Mouse (Mus musculus) lung, postnatal 14 days (tissue): Measurements from ENCODE around the gene Tmem269.

Experiments
- DNase-seq: peaks from one replicate; pipeline ENCODE4 v3.0.0; 2021

Gene Tmem269

DNA sequence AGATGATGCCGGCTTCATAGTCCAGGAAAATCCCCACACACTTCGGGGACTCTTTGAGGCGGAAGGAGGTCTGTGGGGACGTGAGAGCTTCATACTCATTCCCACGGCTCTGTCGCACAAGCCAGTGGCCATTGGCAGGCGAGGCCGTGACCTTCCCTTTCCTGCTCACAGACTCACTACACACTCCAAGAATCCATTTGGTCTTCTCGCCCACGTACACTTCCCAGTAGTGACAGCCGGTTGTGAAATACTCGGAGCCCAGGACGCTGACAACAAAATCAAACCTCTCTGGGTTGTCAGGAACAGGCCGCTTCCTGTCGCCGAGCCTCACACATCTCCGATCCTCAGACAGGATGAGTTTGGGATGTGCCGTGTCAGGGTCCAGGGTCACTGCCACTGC, 39.7 kb downstream of the Tmem269 start:
- peak; percentile 10 for DNase-seq

DNA sequence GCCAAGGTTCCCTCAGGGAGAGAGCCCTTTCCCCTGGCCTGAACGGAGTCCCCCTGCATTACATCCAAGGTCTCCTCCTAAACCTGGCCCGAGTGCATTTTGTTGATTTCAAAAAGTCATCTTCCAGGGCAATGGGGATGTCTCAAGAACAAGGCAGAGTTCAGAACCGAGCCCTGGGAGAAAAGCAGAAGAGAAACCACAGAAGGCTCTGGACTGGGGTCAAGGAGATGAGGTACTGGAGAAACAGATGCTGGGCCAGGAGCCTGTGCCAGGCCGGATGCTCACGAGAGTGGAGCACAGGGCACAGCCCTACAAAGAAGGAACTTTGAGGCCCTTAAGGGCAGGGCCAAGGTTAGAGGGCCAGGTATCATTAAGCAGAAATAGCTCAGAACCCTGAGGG, 40.3 kb downstream of the Tmem269 start:
- DNase-seq, result no peak

DNA sequence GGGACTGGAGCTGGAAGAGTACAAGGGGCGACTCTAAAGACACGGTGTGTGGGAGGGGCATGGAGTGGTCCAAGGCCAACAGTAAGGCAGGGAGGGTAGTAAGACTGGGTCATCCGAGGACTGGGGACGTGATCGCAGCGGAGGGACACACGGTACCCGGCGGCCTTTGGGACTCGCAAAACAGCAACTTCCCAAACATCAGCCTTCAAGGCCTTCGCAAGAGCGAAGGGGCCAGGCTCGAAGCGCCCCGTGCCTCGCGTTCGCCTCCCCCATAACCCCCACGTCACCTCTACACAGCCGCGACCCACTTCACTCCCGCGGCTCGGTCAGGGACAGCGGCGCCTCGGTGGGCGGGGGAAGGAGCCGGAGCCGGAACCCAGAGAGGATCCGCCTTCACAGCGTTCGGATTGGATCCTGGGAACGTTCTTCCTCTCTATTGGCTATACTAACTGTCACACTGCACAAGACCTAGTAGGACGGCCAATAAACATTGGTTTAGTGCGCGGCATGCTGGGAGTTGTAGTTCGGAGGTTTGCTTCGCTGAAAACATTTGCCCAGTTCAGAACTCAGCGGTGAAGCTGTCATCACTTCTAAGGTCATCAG, 44.1 kb downstream of the Tmem269 start, which contains the start of gene Zfp691:
Gene Zfp691, minus strand, starts transcription at position 345 of the 603 bp plus-strand sequence.
- peak; percentile 92 for DNase-seq

DNA sequence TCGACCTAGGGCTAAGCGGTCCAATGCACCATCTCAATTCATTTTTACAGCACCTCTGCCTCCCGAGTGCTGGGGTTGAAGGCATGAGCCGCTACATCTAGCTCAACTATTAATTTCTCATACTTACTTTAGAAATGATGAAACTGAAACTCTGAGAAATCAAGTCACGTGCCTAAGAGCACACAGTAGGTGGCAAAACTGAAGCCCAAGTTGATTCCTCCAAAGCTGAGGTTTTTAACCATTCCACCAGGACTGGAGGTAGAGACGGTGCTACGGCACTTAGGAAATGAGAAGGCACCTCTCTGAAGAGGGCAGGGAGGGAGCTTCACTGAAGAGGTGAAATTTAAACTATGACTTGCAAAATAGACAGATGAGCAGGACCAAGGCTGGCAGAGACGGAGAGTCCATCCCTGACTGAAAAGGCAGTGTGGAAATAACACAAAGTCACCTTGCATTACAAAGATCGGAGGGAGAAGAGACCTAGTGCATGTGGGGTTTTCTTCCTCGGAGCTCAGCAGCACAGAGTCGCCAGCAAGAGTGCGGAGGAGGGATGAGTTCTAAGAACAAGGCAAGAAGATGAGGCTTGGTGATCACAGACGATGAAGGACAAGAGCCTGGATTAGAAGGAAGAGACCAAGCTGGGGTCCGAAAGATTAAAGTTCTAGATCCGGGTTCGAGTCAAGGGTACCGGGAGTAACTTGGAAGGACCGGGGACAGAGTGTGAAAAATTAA, 44.9 kb downstream of the Tmem269 start:
- no peak for DNase-seq

DNA sequence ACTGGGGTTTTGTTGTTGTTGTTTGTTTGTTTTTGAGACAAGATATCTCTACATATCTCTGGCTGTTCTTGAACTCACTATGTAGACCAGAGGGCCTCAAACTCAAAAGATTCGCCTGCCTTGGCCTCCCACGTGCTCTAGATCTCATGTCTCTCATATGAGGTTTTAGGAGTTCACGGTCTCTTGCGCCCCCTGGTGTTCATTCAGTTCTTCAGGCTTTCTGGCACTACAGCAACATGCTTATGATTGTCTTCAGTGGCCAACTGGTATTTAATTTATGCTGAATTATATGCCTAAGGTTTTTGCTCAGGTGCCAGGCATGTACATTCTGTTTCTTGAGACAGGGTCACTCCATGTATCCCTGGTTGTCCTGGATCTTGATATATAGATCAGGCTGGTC, 50.4 kb downstream of the Tmem269 start:
- peak; percentile 91 for DNase-seq

DNA sequence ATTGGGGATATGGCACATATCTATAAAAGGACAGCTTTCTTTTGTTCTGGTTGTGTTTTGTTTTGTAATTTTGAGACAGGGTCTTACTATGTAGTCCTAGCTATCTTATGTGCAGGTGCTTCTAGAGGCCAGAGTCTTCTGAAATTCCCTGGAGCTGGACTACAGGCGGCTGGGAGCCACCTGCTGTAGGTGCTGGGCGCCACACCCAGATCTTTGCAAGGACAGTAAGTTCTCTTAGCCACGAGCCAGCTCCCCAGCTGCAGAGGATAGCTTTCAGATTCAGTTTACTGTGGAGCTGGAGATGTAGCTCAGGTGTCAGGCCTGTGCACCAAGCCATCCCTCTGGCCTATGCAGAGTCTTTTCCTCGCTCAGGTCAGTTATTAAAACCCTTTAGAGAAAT, 50.9 kb downstream of the Tmem269 start:
- DNase-seq, result no peak

DNA sequence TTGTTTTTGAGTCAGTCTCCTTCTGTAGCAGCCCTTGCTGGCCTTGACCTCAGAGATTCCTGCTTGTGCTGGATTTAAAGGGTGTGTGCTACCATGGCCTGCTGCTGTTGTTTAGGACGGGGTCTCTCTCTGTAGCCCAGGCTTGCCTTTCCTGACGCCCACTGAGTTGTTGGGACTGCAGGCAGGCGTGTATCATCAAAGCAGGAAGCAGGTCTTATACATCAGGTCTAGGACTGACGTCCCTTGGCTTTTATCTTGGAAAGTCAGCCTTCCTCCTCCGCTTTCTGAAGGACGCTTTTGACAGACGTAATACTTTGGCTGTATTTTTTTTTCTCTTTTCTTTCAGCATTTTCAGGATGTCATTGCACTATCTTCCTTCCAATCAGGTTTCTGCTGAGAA, 52.1 kb downstream of the Tmem269 start:
- no peak for DNase-seq

DNA sequence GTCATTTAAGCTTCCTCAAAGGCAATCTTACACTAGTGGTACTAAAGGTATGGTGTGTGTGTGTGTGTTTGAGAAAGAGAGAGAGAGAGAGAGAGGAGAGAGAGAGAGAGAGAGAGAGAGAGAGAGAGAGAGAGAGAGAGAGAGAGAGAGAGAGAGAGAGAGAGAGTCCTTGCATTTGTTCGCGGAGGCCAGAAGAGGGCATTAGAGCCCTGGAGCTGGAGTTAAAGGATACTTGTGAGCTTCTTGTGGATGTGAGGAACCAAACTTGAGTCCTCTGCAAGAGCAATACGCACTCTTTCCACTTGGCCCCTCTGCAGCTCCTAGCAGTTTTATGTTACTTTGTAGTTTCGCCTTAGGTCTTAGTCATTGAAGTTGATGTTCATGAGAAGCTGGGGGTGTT, 55.0 kb downstream of the Tmem269 start:
- no peak for DNase-seq

DNA sequence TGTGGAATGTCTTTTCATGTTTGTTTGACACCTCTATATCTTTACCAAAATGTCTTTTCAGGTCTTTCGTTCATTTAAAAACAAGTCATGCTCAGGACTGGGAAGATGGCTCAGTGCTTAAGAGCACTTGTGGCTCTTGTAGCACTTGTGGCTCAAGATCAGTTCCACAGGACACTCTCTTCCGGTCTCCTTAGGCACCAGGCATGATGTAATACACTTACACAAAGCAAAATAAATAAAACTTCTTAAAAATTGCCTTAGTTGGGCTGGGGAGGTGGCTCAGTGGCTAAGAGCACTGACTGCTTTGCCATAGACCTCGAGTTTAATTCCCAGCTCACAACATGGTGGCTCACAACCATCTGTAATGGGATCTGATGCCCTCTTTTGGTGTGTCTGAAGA, 56.7 kb downstream of the Tmem269 start:
- no peak for DNase-seq

DNA sequence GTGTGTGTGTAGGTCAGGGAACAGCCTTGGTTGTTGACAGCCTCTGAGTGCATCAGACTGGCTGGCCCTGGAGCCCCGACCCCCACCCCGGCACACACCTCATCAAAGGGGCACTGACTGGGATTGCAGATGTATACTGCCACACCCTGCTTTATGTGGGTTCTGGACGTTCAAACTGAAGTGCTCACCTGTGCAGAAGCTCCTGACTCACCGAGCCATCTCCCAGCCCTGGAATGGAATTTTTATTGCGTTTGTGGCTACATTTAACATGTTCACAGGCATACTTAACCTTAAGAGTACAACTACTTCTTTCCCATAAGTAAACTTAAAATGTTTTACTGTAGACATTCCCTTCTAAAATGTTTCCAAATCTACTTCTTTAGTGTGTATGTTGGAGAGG, 60.1 kb downstream of the Tmem269 start:
- no peak for DNase-seq

DNA sequence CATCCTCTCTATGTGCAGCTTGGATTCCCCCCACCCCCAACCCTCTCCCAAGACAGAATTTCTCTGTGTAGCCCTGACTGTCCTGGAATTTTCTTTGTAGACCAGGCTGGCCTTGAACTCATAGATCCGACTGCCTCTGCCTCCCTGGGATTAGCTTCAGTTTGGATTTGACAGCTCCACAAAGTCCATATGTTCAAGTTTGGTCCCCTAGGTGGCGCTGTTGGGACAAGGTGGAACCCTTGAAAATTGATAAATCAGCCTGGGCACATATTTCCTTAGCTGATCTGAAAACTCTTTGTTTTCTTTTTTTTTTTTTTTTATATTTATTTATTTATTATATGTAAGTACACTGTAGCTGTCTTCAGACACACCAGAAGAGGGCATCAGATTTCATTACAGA, 60.8 kb downstream of the Tmem269 start:
- DNase-seq, result peak; percentile 84
